Mouse (Mus musculus) limb, embryonic 10.5 days (tissue): ENCODE data around the gene Crip2. TPM values are rescaled to one million over a fixed set of nuclear protein-coding genes. Genes with fewer than 3 reads are reported as not detected.
A peak's percentile ranks its signal among the peaks of the same experiment; 100 is the strongest.

Experiments used
- DNase-seq: peaks from one replicate; pipeline ENCODE4 v3.0.0-alpha.2; 2017; ENCODE audit warnings: low spot score
- H3K27ac ChIP-seq: fragments of 300-500 bp; sonication (generic); 2 replicates; pipeline ENCODE4 v1.5.1; 2016; ENCODE audit warnings: mild to moderate bottlenecking
- H3K27me3 ChIP-seq: fragments of 300-500 bp; sonication (generic); 2 replicates; pipeline ENCODE4 v1.6.1; 2016; ENCODE audit warnings: low read depth, mild to moderate bottlenecking; ENCODE audit not compliant: poor library complexity, severe bottlenecking
- H3K36me3 ChIP-seq: fragments of 300-500 bp; sonication (generic); 2 replicates; pipeline ENCODE4 v1.6.1; 2016; ENCODE audit warnings: mild to moderate bottlenecking, moderate library complexity
- H3K4me1 ChIP-seq: fragments of 300-500 bp; sonication (generic); 2 replicates; pipeline ENCODE4 v1.6.1; 2016
- H3K4me3 ChIP-seq: fragments of 300-500 bp; sonication (generic); 2 replicates; pipeline ENCODE4 v1.5.1; 2016; ENCODE audit warnings: mild to moderate bottlenecking, moderate library complexity
- H3K9me3 ChIP-seq: fragments of 300-500 bp; sonication (generic); replicated peaks from 2 replicates; pipeline ENCODE4 v1.6.1; 2016; ENCODE audit warnings: mild to moderate bottlenecking
- WGBS: fragments of 180-500 bp; shearing (Covaris S2); methylation state at CpG from one replicate; pipeline ENCODE4 v1.1.7; 2016; 5-methylcytosine and 5-hydroxymethylcytosine counted together
- polyA plus RNA-seq: library from polyadenylated mRNA; unstranded; fragments of >200 nt; fragmentation: Nextera tagmentation; extraction: Ambion mirVana; gene quantifications from 2 replicates; pipeline ENCODE4 v1.2.1, GENCODE M21; 2016

Crip2 gene
- polyA plus RNA-seq, 1 experiment from 2014 or later = 63.8 TPM

- H3K36me3 ChIP-seq = peaks cover 7% of the 10 kb centered on the region; the same call in 1 of the 2 replicates
- 94% methylated on average over 7 of the region's 7 CpGs for WGBS
- DNase-seq = no peak
- no peaks in the 10 kb centered on the region for H3K9me3 ChIP-seq
- no peak overlapping the region for H3K4me3 ChIP-seq
- no peak overlapping the region for H3K27ac ChIP-seq
- peaks cover 44% of the 10 kb centered on the region for H3K4me1 ChIP-seq
- H3K27me3 ChIP-seq = peaks cover 63% of the 10 kb centered on the region
Observed at GRCm38 (mm10) chr12:113153971-113154370, 13.9 kb downstream of the Crip2 start.

DNA sequence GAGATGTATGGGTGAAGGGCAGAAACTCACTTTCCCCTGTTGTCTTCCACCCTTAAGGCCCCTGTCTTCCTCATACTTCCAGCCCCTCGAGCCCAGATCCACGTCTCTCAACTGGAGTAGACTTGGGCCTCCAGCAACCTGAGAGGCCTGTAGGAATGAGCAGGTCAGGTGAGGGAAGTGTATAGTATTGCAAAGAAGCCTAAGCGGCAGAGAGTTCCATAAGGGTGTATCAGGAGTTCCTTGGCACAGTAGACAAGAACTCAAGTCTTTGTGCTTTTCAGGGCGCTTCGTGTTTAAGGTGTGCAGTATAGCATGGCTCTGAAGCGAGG lies 14.7 kb downstream of the Crip2 start:
- H3K4me1 ChIP-seq = peaks cover 44% of the 10 kb centered on the region
- WGBS = 79% methylated on average over 6 of the region's 6 CpGs
- H3K4me3 ChIP-seq = peak overlapping the region; percentile 74
- DNase-seq = no peak
- peaks cover 56% of the 10 kb centered on the region for H3K27me3 ChIP-seq
- peak overlapping the region; percentile 83; the same call in 1 of the 2 replicates for H3K27ac ChIP-seq
- peaks cover 9% of the 10 kb centered on the region; the same call in 1 of the 2 replicates for H3K36me3 ChIP-seq
- H3K9me3 ChIP-seq = no peaks in the 10 kb centered on the region

GRCm38 (mm10) chr12:113155076-113155771 lies 15.2 kb downstream of the Crip2 start:
- DNase-seq = peak; percentile 62
- 5% methylated on average over 32 of the region's 32 CpGs for WGBS
- peaks cover 44% of the 10 kb centered on the region for H3K4me1 ChIP-seq

DNA sequence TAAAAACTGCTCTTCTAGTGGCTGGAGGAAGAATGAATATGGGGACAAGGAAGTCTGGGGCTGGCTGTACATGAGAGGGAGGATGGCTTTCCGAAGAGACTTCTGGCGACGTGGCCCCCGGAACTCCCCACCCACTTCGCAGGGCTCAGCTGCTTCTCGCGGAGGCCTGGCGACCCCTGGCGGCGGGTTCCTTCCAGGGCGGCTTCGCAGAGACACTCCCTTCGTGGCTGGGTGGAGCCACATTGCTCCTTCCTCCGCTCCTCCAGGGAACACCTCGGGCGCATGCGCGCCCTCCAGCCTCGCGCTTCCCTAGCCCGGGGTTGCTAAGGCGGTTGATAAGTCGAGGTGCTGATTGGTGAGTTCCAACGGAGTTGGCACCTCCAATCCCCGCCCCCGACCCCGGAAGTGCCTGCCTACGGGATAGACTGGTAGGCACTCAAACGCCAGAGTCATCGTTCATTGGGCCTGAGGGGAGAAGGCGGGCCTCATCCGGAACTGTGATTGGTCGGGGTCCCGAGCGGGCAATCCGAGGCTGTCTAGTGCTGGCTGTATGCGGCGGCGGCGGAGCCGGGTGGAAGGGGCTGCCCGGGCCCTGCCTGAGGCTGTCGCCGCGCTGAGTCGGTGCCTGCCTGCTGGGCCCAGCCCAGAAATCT lies 16.0 kb downstream of the Crip2 start, which contains the start of gene Tedc1:
Gene Tedc1 (plus strand): TSS at position 535 of the 653 bp plus-strand sequence.
- H3K27me3 ChIP-seq = peaks cover 43% of the 10 kb centered on the region
- under 1% methylated on average over 46 of the region's 46 CpGs for WGBS
- H3K4me1 ChIP-seq = peaks cover 43% of the 10 kb centered on the region
- no peaks in the 10 kb centered on the region for H3K9me3 ChIP-seq
- DNase-seq = peak; percentile 99
- peak within 1 kb of the TSS; percentile 83 for H3K27ac ChIP-seq
- peaks cover 20% of the 10 kb centered on the region for H3K36me3 ChIP-seq
- peak within 1 kb of the TSS; percentile 74 for H3K4me3 ChIP-seq

More at GRCm38 (mm10) chr12:113155076-113155771, 15.2 kb downstream of the Crip2 start:
- peak overlapping the region; percentile 74 for H3K4me3 ChIP-seq
- H3K9me3 ChIP-seq = no peaks in the 10 kb centered on the region
- peak overlapping the region; percentile 83 for H3K27ac ChIP-seq
- H3K36me3 ChIP-seq = peaks cover 13% of the 10 kb centered on the region; the same call in 1 of the 2 replicates
- H3K27me3 ChIP-seq = peaks cover 51% of the 10 kb centered on the region

GRCm38 (mm10) chr12:113156540-113156929 lies 16.5 kb downstream of the Crip2 start:
- Histone ChIP-seq H3K4me3 (peak overlapping the region; percentile 74), H3K9me3 (no peaks in the 10 kb centered on the region), H3K4me1 (peaks cover 38% of the 10 kb centered on the region), H3K27ac (peak overlapping the region; percentile 83), H3K36me3 (peaks cover 25% of the 10 kb centered on the region), H3K27me3 (peaks cover 38% of the 10 kb centered on the region)
- DNase-seq = no peak
- under 1% methylated on average over 23 of the region's 23 CpGs for WGBS

GRCm38 (mm10) chr12:113157002-113157401 lies 17.0 kb downstream of the Crip2 start:
- H3K27ac ChIP-seq = peak overlapping the region; percentile 83

DNA sequence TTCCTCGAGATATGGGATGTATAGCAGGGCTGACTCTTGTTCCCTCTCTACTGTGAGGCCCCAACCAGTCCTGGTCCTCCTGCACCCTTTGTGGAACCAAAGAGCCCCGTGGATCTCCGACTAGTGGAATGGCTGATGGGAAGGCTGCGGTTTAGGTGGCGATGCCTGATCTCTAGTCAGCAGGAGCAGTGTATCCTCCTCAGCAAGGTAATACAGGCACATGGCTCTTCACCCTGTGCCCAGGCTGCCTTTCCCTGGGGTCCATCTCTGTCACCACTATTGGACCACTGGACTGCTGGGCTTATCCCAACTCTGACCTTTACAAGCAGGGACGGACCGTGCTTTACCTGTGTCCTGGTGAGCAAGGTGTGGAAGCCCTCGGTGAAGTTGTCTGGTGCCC lies 17.5 kb downstream of the Crip2 start:
- no peak overlapping the region for H3K27ac ChIP-seq
- peaks cover 28% of the 10 kb centered on the region for H3K27me3 ChIP-seq
- H3K36me3 ChIP-seq = peaks cover 35% of the 10 kb centered on the region
- peak overlapping the region; percentile 74; the same call in 1 of the 2 replicates for H3K4me3 ChIP-seq
- H3K9me3 ChIP-seq = no peaks in the 10 kb centered on the region
- no peak for DNase-seq
- 90% methylated on average over 8 of the region's 8 CpGs for WGBS
- peaks cover 28% of the 10 kb centered on the region for H3K4me1 ChIP-seq

More at GRCm38 (mm10) chr12:113157002-113157401, 17.0 kb downstream of the Crip2 start:
- DNase-seq = no peak
- Histone ChIP-seq H3K36me3 (peaks cover 30% of the 10 kb centered on the region), H3K9me3 (no peaks in the 10 kb centered on the region), H3K4me1 (peaks cover 33% of the 10 kb centered on the region), H3K27me3 (peaks cover 33% of the 10 kb centered on the region), H3K4me3 (peak overlapping the region; percentile 74)
- WGBS = 44% methylated on average over 8 of the region's 8 CpGs

DNA sequence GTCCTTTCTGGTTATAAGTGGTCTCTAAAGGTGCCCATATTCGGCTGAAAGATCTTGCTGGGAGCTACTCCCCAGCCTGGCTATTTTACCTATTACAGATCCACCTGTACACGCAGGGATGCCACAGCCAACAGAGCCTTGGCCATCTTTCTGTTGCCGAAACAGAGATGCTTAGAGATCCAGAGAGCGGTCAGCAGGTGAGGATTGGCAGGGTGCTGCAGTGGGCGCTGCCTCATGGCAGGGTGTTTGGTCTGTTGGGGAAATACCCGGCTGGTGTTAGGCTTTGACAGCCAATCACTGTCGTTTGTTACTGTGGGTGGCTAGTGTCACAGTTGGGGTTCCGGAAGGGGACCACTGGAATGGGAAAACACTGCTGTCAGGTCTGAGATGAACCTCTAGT lies 17.9 kb downstream of the Crip2 start:
- no peak for DNase-seq
- peaks cover 40% of the 10 kb centered on the region for H3K36me3 ChIP-seq
- peaks cover 23% of the 10 kb centered on the region for H3K27me3 ChIP-seq
- no peak overlapping the region for H3K27ac ChIP-seq
- H3K9me3 ChIP-seq = no peaks in the 10 kb centered on the region
- 88% methylated on average over 8 of the region's 8 CpGs for WGBS
- peaks cover 28% of the 10 kb centered on the region for H3K4me1 ChIP-seq
- no peak overlapping the region for H3K4me3 ChIP-seq

GRCm38 (mm10) chr12:113163561-113164006 lies 23.5 kb downstream of the Crip2 start:
- Histone ChIP-seq H3K36me3 (peaks cover 56% of the 10 kb centered on the region), H3K4me3 (no peak overlapping the region), H3K27me3 (no peaks in the 10 kb centered on the region), H3K9me3 (no peaks in the 10 kb centered on the region), H3K4me1 (no peaks in the 10 kb centered on the region), H3K27ac (no peak overlapping the region)
- 91% methylated on average over 11 of the region's 11 CpGs for WGBS
- DNase-seq = no peak

DNA sequence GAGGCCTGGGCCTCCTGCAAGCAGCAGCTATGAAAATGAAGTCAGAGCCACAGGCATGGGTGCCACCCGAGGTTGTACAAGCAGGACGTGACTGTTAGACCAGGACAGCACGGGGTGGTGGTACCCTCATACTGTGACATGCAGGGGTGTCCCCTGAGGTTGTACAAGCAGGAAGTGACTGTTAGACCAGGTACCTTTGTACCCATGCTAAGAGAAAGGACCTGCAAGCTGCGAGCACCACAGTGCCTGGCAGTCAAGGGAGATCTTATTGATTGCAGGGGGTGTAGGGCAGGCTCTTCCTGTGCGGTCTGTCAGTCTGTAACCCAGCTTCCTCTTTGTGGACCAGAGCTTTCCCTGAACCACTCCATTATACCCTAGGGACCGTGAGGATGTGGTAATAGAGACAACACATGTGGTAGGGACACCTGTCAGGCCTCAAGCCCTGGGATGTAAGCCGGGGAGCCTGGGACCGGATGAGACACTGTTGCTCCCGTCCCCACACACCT lies 28.0 kb downstream of the Crip2 start:
- Histone ChIP-seq H3K9me3 (no peaks in the 10 kb centered on the region), H3K4me1 (no peaks in the 10 kb centered on the region), H3K4me3 (no peak overlapping the region), H3K27me3 (no peaks in the 10 kb centered on the region), H3K36me3 (peaks cover 21% of the 10 kb centered on the region), H3K27ac (no peak overlapping the region)
- 82% methylated on average over 9 of the region's 9 CpGs for WGBS
- no peak for DNase-seq

DNA sequence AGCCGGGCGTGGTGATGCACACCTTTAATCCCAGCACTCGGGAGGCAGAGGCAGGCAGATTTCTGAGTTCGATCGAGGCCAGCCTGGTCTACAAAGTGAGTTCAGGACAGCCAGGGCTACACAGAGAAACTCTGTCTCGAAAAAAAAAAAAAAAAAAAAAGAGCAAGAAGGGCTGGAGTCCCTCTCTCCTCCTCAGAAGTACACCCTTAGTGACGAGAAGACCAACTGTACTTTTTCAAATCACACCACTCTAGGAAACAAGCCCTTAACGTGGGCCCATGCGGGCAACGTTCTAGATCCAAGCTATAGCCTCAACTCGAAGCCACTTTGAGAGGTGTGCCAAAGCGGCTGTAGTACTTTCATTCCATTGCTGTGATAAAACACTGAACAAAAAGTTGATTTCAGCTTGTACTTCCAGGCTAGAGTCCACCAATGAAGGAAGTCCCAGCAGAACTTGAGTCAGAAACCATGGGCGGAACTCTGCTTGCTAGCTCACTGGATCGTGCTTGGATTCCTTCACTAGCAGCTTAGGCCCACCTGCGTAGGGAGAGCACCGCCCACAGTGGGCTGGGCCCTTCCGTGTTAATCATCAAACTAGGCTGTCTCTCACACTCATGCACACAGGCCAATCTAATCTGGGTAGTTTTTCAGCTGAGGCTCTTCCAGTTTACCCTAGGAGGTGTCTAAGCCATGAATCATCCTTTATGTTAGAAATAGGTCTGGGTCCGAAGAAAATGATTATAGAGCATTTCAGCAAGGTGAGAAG lies 37.1 kb downstream of the Crip2 start:
- no peak overlapping the region for H3K27ac ChIP-seq
- H3K4me1 ChIP-seq = no peaks in the 10 kb centered on the region
- WGBS = 91% methylated on average over 18 of the region's 18 CpGs
- H3K4me3 ChIP-seq = no peak overlapping the region
- no peaks in the 10 kb centered on the region for H3K27me3 ChIP-seq
- no peak for DNase-seq
- no peaks in the 10 kb centered on the region for H3K9me3 ChIP-seq
- no peaks in the 10 kb centered on the region for H3K36me3 ChIP-seq

- peaks cover 11% of the 10 kb centered on the region for H3K4me1 ChIP-seq
- no peak overlapping the region for H3K4me3 ChIP-seq
- H3K27me3 ChIP-seq = peaks cover 15% of the 10 kb centered on the region
- no peaks in the 10 kb centered on the region for H3K9me3 ChIP-seq
- no peak for DNase-seq
- H3K36me3 ChIP-seq = no peaks in the 10 kb centered on the region
- WGBS = 58% methylated on average over 4 of the region's 4 CpGs
- no peak overlapping the region for H3K27ac ChIP-seq
Observed at GRCm38 (mm10) chr12:113181020-113181419, 41.0 kb downstream of the Crip2 start.
